Mouse (Mus musculus): ENCODE results near the gene Pid1.

The Pid1 gene

DNA sequence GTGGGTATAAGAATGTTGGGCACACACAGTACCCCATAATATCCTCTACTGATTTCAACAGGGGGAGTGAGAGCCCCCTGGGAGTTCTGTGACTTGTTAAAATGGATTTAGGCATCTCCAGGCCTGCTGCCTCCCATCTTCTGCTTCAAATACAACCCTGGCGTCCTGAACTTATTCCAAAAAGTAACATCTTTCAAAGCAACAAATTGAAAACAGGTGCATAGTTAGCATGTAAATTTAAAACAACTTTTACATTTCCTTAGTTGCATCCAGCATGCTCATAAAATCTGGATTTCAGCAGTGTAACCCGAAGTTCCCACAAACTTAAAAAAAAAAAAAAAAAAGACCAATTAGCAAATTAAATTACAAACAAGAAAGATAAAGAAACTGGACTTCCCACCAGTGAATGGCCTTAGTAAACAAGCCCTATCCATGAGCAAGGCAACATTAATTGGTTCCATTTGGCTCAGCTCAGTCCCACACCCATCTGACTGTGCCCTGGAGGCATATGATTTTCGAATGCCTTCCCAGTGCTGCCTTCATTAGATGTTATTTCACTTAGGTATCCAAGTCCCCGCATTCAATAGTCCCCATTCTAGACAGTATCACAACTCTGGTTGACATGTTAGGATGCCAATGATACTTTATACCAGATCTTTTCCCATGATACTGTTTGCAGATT is 177.1 kb downstream of the Pid1 start:
- peak; percentile 40 for DNase-seq (ENCODE audit: inconsistent ontology term)

DNA sequence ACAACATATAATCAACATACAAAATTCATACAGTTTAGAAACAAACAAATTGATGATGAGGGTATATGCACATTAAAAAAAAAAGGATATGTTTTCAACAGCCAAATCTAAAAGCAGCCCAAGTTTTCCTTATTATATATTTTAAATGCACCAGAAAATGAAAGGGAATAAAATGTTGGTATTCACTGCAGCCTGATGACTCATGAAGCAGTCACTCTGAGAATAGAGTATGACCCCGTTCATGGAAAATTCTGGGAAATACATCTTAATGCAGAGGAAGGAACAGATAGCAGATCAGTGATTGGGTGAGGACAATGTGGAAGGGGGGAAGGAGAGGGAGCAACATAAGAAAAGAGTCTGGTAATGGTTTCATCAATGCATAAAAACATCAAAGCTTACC is 186.3 kb downstream of the Pid1 start:
- peak; percentile 60 for DNase-seq (ENCODE audit: inconsistent ontology term)

DNA sequence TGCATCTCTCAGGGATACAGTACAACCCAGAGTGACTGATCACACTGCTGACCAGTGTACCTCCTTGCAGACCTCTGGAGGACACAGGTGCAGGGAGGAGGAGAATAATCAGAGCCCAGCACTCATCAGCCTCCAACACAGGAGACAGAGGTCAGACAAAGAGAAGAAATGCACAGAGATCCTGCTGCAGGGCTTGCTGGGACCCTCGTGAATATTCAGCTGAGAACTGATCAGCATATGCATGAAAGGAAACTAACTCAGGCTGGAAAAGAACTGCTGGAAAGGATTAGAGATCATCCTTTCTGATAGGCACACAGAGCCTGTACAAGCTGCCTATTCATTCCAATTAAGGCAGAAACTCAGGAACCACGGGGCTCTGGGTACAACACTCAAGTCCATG is 186.9 kb downstream of the Pid1 start:
- DNase-seq (ENCODE audit: inconsistent ontology term): peak; percentile 26

DNA sequence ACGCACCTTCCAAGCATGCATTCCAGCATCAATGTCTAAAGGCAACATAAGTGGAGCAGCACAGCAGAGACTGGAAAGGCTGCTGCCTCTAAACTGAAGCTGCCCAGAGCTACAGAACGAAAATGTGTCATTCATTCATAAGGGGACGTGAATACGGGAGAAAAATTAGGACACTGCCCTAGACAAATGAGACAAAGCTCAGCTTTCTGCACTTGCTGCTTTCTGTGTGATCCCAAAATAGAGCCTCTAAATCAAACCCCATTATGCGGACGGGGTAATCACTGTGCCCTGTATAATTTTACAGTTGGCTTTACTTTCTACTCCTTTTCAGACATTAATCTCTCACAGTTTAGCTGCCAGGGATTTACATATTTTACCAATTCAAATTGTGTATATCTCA is 191.0 kb downstream of the Pid1 start:
- no peak for DNase-seq (ENCODE audit: inconsistent ontology term)

DNA sequence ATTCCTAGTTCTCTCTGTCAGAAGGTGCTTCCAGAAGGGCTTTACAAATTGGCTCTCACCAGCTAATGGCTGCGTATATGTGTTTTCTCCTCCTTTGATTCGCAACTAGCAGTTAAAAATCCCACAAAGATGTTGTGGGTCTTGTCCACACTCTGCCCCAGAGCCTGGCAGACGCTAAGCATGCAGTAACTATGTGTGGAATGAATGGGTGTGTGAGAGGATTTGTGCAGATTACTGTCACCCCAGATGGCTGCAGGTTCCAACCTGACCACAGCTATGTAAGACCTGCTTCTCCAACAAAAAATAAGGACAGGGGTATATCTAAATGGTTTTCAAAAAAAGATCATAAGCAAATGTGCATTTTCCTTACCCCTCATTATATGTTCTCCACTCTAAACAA is 206.2 kb downstream of the Pid1 start:
- DNase-seq (ENCODE audit: inconsistent ontology term): peak; percentile 81

GRCm38 (mm10) chr1:84155585-84155930 is 208.4 kb downstream of the Pid1 start:
- no peak for DNase-seq (ENCODE audit: inconsistent ontology term)

DNA sequence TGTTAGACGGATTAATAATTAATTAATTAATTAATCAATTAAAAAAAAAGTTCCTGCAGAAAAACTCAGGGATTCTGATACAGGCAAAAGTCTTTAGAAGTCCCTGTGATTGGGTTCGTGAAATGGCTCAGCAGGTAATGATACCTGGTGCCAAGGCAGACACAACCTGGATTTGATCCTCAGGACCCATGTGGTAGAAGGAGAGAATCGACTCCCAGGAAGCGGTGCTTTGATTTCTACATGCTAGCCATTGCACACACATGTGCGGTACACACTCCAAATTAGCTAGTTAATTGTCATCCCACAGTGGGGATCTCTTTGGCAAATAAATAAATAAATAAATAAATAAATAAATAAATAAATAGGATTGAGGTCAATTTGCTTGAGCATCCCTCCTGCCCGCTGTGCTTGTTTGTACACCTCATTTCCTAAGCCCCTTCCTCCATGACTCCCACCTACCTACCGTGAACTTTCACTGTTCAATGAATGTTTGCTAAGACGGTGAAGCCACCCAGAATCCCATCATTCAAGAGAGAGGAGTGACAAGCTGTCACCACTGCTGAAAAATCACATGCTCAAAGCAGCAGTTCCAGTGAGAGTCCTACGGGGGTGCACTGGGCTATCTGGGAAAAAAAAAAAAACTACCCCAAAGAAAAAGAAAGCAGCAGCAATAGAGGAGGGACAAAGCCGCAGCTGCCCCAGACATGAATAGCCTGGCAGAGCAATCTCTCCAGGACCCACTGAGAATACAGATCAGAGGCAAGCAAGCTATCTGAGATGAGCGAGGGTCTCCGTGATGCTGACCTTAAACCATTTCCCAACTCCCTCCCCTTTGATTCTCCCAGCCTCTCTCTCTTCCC is 209.0 kb downstream of the Pid1 start:
- DNase-seq (ENCODE audit: inconsistent ontology term): no peak

GRCm38 (mm10) chr1:84153943-84154342 is 210.0 kb downstream of the Pid1 start:
- no peak for DNase-seq (ENCODE audit: inconsistent ontology term)

- peak; percentile 91 for DNase-seq (ENCODE audit: inconsistent ontology term)
These were observed 222.4 kb downstream of the Pid1 start for GRCm38 (mm10) chr1:84141561-84141960.

DNA sequence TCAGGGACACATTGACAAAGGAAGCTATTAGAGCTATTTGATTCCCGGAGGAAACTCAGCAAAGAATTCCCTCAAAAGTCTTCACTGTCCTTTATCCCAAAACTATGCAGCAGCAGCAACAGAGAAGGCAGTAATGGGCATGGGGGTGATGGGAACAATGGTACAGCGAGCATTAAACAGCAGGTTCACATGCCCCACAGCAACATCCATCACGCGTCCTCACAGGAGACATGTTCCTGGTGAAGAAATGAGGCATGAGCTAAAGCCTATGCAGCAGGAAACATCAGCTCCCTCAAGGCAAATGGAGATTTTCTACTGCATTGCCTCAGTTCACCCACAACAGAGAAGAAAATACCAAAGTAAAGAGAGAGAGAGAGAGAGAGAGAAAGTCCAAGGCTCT is 231.5 kb downstream of the Pid1 start:
- DNase-seq (ENCODE audit: inconsistent ontology term): no peak

DNA sequence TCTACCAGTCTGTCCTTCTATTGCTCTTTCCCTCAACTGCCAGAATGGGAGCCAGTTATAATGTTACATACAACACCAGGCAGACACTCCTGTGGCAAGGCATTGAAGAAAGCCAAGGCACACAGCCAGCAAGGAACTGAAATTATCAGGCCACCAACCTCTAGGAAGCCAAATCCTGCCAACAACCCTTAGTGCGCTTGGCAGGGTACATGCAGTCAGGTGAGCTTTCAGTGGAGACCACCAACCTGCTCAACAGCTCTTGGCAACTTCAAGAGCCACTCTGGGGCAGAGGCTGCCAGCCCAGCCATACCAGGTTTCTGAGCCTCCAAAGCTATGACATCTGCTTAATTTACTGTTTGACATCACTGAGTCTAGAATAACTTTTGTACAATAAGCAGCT is 232.2 kb downstream of the Pid1 start:
- no peak for DNase-seq (ENCODE audit: inconsistent ontology term)

DNA sequence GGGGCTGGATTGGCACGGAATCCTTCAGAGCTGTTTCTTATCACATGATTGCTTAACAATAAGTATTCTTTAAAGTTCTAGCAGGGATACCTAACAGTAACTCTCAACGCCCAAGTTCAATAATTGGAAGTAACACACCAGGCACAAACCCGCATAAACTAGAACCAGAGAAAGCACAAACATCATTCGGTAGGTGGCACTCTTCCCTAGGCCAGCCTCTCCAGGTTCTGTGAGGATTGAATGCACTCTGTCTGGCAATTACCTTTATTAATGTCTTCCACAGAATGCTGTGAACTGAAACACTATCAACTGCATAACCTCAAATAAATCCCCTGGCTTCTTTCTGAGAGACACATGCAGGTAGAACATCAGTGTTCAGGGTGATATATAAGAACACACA is 235.5 kb downstream of the Pid1 start:
- peak; percentile 52 for DNase-seq (ENCODE audit: inconsistent ontology term)

DNA sequence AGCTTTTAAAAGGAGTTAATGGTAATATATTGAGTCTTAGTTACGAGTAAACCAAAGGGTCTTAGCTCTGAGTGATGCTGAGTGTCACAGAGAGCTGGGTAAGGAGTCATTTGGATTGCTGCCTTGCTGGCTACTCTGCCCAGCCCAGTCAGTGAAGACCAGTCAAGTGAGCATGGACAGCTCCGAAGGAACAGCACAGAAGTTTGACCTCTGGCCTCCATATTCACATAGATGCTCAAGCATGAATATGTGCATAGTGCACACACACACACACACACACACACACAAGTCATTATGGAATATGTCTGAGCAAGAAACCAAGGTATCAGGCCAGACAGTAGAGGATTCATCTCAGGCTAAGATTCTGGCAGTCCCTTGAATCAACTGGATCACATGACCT is 244.7 kb downstream of the Pid1 start:
- DNase-seq (ENCODE audit: inconsistent ontology term): no peak

DNA sequence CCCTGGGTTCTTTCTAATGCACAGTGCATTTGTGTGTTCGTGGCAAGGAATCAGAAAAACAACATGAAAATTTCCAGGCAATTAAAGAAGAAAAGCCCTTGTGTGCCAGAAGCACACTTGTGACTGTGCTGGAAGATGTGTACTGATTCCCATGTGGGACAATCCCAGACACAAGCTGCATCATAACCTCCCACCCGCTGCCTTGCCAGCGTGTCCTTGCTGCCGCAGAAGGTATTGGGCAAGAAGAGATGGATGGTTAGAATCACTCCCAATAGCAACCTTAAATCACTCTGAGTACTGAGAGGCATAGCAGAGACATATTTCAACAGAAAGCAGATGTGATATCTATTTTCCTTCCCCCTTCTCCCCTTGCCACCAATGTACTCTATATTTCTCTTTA is 257.2 kb downstream of the Pid1 start:
- no peak for DNase-seq (ENCODE audit: inconsistent ontology term)

DNA sequence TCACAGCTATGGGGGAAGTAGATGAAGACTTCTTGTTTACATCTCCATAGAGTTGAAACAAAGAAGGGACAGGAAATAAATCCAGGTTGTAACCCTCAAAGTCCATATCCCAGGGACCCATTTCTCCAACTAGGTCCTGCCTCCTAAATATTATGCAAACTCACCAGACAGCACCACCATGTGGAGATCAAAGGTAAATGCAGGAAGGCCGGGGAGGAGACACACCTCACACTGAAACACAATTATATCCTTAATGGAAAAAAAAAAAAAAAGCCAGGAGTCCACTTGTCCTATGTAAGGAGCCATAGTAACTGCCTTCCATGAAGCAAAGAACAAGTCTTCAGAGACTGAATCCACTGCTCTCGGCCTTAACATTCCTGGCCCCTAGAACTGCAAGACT is 261.9 kb downstream of the Pid1 start:
- no peak for DNase-seq (ENCODE audit: inconsistent ontology term)

- no peak for DNase-seq (ENCODE audit: inconsistent ontology term)
These were observed 266.6 kb downstream of the Pid1 start for GRCm38 (mm10) chr1:84097398-84097797.

DNA sequence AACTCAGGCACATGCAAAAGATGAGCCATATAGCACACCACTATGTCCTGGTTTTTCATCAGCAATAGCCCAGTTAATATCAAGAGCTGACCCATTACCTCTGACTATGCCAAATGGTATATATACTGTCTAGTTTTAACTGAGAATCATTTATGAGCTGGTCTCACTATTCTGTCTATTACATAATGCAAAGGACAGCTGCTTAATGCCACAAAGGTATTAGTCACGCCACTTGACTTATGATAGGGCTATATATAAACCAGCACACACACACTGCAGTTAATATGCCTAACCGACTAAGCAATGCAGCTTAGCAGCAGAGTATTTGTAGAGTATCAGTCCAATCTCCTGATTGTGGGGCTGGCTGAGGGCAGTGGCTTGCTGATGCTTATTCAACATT is 270.7 kb downstream of the Pid1 start:
- DNase-seq (ENCODE audit: inconsistent ontology term): no peak

DNA sequence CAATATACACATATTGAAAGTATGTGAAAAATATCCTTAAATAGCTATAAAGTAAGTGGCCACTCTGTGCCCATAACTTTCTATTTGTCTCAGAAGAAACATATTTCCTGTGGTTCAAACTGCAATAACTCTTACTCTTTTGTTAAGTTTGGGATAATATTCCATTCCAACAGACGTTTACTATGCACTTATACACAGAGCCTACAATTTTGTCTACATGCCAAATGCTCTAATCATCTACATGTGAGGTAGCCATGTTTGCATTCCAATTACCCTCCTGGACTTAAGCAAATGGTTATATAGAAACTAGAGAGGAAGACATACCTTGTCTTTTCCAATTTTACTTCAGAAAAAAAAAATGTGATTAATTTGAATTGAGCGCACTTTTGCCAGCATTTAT is 274.3 kb downstream of the Pid1 start:
- no peak for DNase-seq (ENCODE audit: inconsistent ontology term)

- DNase-seq (ENCODE audit: inconsistent ontology term): peak; percentile 52
These were observed 276.0 kb downstream of the Pid1 start for GRCm38 (mm10) chr1:84087957-84088356.

- peak; percentile 83 for DNase-seq (ENCODE audit: inconsistent ontology term)
These were observed 276.7 kb downstream of the Pid1 start for GRCm38 (mm10) chr1:84087325-84087724.

GRCm38 (mm10) chr1:84086486-84086885 is 277.5 kb downstream of the Pid1 start:
- no peak for DNase-seq (ENCODE audit: inconsistent ontology term)

- no peak for DNase-seq (ENCODE audit: inconsistent ontology term)
These were observed 278.6 kb downstream of the Pid1 start for GRCm38 (mm10) chr1:84085361-84085760.

- DNase-seq (ENCODE audit: inconsistent ontology term): peak; percentile 81
These were observed 284.4 kb downstream of the Pid1 start for GRCm38 (mm10) chr1:84079566-84079965.

Measured in Muller cell, postnatal 12 days (primary cell).